Mouse (Mus musculus): ENCODE results near the gene Xndc1.

DNA sequence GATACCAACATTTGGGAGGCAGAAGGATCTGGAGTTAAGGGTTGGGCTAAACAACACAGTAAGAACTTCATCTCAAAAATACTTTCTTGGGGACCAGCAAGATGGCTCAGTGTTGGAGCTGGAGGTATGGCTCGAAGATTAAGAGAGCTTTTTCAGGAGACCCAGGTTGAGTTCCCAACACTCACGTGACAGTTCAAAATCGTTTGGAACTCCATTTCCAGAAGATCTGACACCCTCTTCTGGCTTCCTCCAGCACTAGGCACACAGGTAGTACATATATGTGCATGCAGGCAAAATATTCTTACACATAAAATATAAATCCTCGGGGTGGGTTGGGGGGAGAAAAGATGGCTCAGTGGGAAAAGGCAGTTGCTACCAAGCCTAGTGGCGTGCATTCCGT lies 1.1 kb downstream of the Xndc1 start:
- TF ChIP-seq CTCF (IDR thresholded peaks at IDR 0.05; ENCODE audit: low read depth) (no peak), EP300 (IDR thresholded peaks at IDR 0.05; ENCODE audit: low read depth) (no peak)

All from liver, postnatal 0 days (tissue).